Mouse (Mus musculus): ENCODE measurements around the gene Gm48551. TPM values are rescaled to one million over a fixed set of nuclear protein-coding genes. Genes with fewer than 3 reads are reported as not detected.
A peak's percentile ranks its signal among the peaks of the same experiment; 100 is the strongest.

The Gm48551 gene
- polyA plus RNA-seq, 1 experiment from 2014 or later: 2.6 TPM

DNA sequence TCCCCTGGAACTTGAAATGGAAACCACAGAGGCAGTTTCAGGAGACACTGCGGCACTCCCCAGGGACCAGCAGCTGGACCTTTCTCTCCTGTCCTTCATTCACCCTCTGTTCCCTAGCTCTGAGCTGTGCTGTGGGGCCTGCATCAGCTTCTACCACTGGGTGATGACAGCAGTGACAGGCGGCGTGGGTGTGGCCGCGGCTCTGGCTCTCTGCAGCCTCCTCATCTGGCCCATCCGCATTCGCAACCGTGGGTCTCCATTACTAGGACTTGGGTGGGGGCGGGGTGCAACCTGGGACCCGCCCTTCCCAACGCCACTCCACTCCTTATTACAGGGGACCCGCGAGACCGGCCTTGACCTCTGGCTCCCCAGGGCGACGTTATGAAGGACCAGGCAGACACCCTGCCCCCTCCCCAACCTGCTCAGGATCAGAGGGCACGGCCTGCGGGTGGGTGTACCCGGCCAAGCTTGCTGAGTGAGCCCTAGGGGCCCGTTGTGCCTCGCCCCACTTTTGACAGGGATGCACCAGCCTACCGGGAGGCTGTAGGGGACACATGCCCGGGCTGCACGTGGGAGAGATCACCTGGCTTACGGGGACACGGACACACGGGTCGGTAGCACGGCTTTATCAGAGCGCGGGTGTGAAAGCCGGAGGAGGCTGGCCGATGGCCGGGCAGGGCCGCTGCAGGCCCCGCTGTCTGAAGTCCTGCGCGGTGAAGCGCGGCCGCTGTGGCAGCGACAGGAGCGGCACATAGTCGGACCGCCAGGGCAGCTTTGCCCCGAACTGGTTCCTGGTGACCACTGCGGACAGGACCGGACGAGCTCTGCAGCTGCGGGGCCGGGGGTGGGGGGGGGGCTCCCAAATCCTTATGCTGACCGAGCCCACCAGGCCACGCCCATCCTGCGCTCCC, 20.6 kb upstream of the Gm48551 start:
- 12% methylated on average over 54 of the region's 54 CpGs for WGBS
- Histone ChIP-seq H3K27me3 (ENCODE audit: poor library complexity, severe bottlenecking) (peaks cover 54% of the 10 kb centered on the region), H3K27ac (peak overlapping the region; percentile 58), H3K36me3 (replicated peaks) (peaks cover 49% of the 10 kb centered on the region), H3K9me3 (no peaks in the 10 kb centered on the region), H3K4me3 (peak overlapping the region; percentile 49), H3K4me1 (peaks cover 96% of the 10 kb centered on the region)
- no peak for DNase-seq (ENCODE audit: extremely low spot score, low spot score)

DNA sequence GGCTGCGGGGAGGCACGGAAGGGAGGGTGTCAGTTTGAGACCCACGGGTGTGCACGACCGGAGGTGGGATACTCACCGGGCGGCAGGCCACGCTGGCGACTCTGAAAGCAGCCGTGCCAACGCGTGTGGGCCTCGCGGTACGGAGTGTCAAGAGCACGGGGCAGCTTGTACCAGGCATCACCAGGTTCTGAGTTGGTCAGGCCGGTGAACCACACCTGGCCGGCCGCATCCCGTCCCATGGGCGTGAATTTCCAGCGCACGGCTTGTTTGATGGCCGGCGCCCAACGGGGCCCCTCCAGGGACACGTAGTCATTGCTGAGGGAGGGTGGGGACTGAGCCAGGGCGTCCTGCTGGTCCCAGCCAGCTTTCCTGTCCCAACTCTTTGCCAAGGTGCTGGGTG, 19.6 kb upstream of the Gm48551 start:
- H3K4me3 ChIP-seq: peak overlapping the region; percentile 49
- peaks cover 44% of the 10 kb centered on the region for H3K27me3 ChIP-seq (ENCODE audit: poor library complexity, severe bottlenecking)
- H3K9me3 ChIP-seq: no peaks in the 10 kb centered on the region
- H3K36me3 ChIP-seq (replicated peaks): peaks cover 59% of the 10 kb centered on the region
- peaks cover 86% of the 10 kb centered on the region for H3K4me1 ChIP-seq
- 11% methylated on average over 28 of the region's 28 CpGs for WGBS
- peak; percentile 46 for DNase-seq (ENCODE audit: extremely low spot score, low spot score)
- H3K27ac ChIP-seq: peak overlapping the region; percentile 54

GRCm38 (mm10) chr10:81365073-81365472, 19.2 kb upstream of the Gm48551 start:
- Histone ChIP-seq H3K27me3 (ENCODE audit: poor library complexity, severe bottlenecking) (peaks cover 40% of the 10 kb centered on the region), H3K9me3 (no peaks in the 10 kb centered on the region), H3K4me3 (peak overlapping the region; percentile 49), H3K4me1 (peaks cover 82% of the 10 kb centered on the region), H3K27ac (peak overlapping the region; percentile 60), H3K36me3 (replicated peaks) (peaks cover 60% of the 10 kb centered on the region)
- DNase-seq (ENCODE audit: extremely low spot score, low spot score): no peak
- WGBS: 37% methylated on average over 4 of the region's 4 CpGs

GRCm38 (mm10) chr10:81365672-81366476, 18.4 kb upstream of the Gm48551 start, which contains the start of gene 4930404N11Rik:
Gene 4930404N11Rik, minus strand, starts transcription at chr10:81365816.
- Histone ChIP-seq H3K36me3 (replicated peaks) (peaks cover 68% of the 10 kb centered on the region), H3K27ac (peak within 1 kb of the TSS; percentile 60), H3K4me1 (peaks cover 75% of the 10 kb centered on the region), H3K9me3 (no peaks in the 10 kb centered on the region), H3K27me3 (ENCODE audit: poor library complexity, severe bottlenecking) (peaks cover 40% of the 10 kb centered on the region), H3K4me3 (peak within 1 kb of the TSS; percentile 49)
- 18% methylated on average over 12 of the region's 12 CpGs for WGBS
- DNase-seq (ENCODE audit: extremely low spot score, low spot score): peak; percentile 74

- 86% methylated on average over 6 of the region's 6 CpGs for WGBS
- peak overlapping the region; percentile 60 for H3K27ac ChIP-seq
- H3K36me3 ChIP-seq (replicated peaks): peaks cover 70% of the 10 kb centered on the region
- no peaks in the 10 kb centered on the region for H3K9me3 ChIP-seq
- no peak for DNase-seq (ENCODE audit: extremely low spot score, low spot score)
- H3K27me3 ChIP-seq (ENCODE audit: poor library complexity, severe bottlenecking): peaks cover 35% of the 10 kb centered on the region
- H3K4me3 ChIP-seq: 0 out of 2 replicates have a peak overlapping the region, but pooled peaks have one; percentile 49
- peaks cover 67% of the 10 kb centered on the region for H3K4me1 ChIP-seq
These were observed 17.6 kb upstream of the Gm48551 start for GRCm38 (mm10) chr10:81366477-81367206.

DNA sequence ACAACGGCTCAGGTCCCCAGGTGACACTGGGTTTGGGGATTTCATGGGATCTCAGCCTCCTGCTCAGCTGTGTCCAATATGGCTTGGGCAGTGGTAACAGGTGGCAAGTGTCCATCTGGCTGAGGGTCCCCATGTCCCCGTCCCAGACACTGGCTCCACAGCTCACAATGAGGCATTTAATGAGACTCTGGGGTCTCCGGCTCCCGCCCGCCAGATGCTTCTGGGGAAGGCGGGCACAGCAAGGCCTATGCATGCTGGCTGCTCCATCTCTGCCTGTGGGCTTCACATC, 17.1 kb upstream of the Gm48551 start:
- WGBS: 90% methylated on average over 6 of the region's 6 CpGs
- Histone ChIP-seq H3K27ac (no peak overlapping the region), H3K4me1 (peaks cover 62% of the 10 kb centered on the region), H3K36me3 (replicated peaks) (peaks cover 70% of the 10 kb centered on the region), H3K4me3 (no peak overlapping the region), H3K27me3 (ENCODE audit: poor library complexity, severe bottlenecking) (peaks cover 30% of the 10 kb centered on the region), H3K9me3 (no peaks in the 10 kb centered on the region)
- DNase-seq (ENCODE audit: extremely low spot score, low spot score): no peak

DNA sequence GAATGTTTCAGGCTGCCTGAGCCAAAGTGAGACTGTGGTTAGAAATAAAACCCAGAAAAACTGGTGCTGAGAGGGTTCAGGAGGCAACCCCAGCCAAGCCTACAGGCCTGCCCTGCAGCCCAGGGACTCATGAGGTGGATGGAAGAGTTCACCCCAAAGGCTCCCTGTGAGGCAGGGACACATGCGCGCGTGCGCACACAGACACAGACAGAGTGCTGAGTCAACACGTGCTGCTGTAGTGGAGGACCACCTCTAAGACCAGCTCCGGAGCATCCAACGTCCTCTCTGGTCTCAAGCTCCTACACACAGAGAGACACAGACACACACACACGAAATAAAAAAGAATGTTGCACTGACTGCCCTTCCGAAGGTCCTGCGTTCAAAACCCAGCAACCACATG, 8.9 kb upstream of the Gm48551 start:
- peaks cover 63% of the 10 kb centered on the region for H3K36me3 ChIP-seq (replicated peaks)
- no peaks in the 10 kb centered on the region for H3K9me3 ChIP-seq
- no peak for DNase-seq (ENCODE audit: extremely low spot score, low spot score)
- H3K27me3 ChIP-seq (ENCODE audit: poor library complexity, severe bottlenecking): no peaks in the 10 kb centered on the region
- H3K4me1 ChIP-seq: peaks cover 39% of the 10 kb centered on the region
- no peak overlapping the region for H3K4me3 ChIP-seq
- H3K27ac ChIP-seq: no peak overlapping the region
- 96% methylated on average over 10 of the region's 10 CpGs for WGBS

DNA sequence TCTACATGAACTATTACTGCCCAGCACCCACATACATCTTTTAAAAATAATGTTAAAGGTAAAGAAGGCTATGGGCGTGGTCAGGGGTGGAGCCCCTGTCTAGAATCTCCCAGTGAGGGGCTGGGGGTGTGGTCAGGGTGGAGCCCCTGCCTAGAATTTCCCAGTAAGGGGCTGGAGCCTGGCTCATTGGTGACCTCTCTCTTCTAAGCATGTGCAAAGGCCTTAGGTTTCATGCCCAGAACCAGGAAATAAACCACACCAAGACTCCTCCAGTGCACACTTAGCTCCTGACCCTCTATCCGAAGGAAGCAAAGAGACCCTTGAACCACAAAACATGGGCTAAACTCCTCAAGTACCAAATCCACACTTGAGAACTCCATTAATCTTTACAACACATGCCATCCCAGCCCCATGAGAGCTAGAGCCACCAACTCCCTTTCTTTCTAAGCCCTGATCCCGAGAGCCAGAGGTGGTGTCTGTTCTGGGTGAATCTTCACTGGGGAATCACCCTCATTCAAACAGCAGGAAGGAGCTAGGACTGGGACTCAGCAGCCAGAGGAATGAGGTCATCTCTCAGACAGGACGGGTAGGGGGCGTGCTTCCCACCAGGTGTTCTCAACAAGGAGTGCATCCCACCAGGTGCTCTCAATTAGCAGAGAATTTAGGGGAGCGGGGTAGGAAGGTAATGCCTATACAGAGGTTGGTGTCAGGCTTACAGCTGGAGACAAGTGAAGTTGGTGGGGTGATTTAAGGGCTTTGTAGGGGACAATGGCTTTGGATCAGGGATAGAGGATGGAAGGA, 7.5 kb upstream of the Gm48551 start:
- H3K4me1 ChIP-seq: peaks cover 39% of the 10 kb centered on the region
- H3K27me3 ChIP-seq (ENCODE audit: poor library complexity, severe bottlenecking): no peaks in the 10 kb centered on the region
- whole genome bisulfite sequencing: 41% methylated on average over 6 of the region's 6 CpGs
- H3K9me3 ChIP-seq: no peaks in the 10 kb centered on the region
- peak overlapping the region; percentile 98 for H3K27ac ChIP-seq
- H3K36me3 ChIP-seq (replicated peaks): peaks cover 48% of the 10 kb centered on the region
- H3K4me3 ChIP-seq: peak overlapping the region; percentile 92
- DNase-seq (ENCODE audit: extremely low spot score, low spot score): no peak

GRCm38 (mm10) chr10:81377362-81377664, 7.0 kb upstream of the Gm48551 start:
- DNase-seq (ENCODE audit: extremely low spot score, low spot score): no peak
- Histone ChIP-seq H3K36me3 (replicated peaks) (peaks cover 43% of the 10 kb centered on the region), H3K9me3 (no peaks in the 10 kb centered on the region), H3K4me1 (peaks cover 39% of the 10 kb centered on the region), H3K4me3 (peak overlapping the region; percentile 92), H3K27ac (peak overlapping the region; percentile 98), H3K27me3 (ENCODE audit: poor library complexity, severe bottlenecking) (no peaks in the 10 kb centered on the region)
- 67% methylated on average over 2 of the region's 2 CpGs for WGBS

GRCm38 (mm10) chr10:81377793-81378552, 6.3 kb upstream of the Gm48551 start, which contains the start of gene Fzr1:
Gene Fzr1, minus strand, starts transcription at chr10:81378516.
- H3K9me3 ChIP-seq: no peaks in the 10 kb centered on the region
- under 1% methylated on average over 58 of the region's 59 CpGs for WGBS
- H3K36me3 ChIP-seq (replicated peaks): peaks cover 36% of the 10 kb centered on the region
- H3K4me3 ChIP-seq: peak within 1 kb of the TSS; percentile 92
- DNase-seq (ENCODE audit: extremely low spot score, low spot score): no peak
- no peaks in the 10 kb centered on the region for H3K27me3 ChIP-seq (ENCODE audit: poor library complexity, severe bottlenecking)
- peak within 1 kb of the TSS; percentile 98 for H3K27ac ChIP-seq
- H3K4me1 ChIP-seq: peaks cover 36% of the 10 kb centered on the region

GRCm38 (mm10) chr10:81378553-81379182, 5.6 kb upstream of the Gm48551 start:
- DNase-seq (ENCODE audit: extremely low spot score, low spot score): peak; percentile 100
- Histone ChIP-seq H3K27me3 (ENCODE audit: poor library complexity, severe bottlenecking) (no peaks in the 10 kb centered on the region), H3K36me3 (replicated peaks) (peaks cover 29% of the 10 kb centered on the region), H3K4me1 (peaks cover 30% of the 10 kb centered on the region), H3K4me3 (peak overlapping the region; percentile 92), H3K9me3 (no peaks in the 10 kb centered on the region), H3K27ac (peak overlapping the region; percentile 98)
- under 1% methylated on average over 46 of the region's 46 CpGs for WGBS

Measured in forebrain, embryonic 10.5 days (tissue).